Mouse (Mus musculus) adrenal gland, postnatal 10 days (tissue): ENCODE results near the gene Vmn1r123. TPM values are rescaled to one million over a fixed set of nuclear protein-coding genes. Genes with fewer than 3 reads are reported as not detected.
"Not testable (repeated sequence)": the region's sequence is repeated elsewhere in the genome, so short reads cannot be mapped to it uniquely, and the experiment has no call there.

Source experiments
- DNase-seq: peaks from one replicate; pipeline ENCODE4 v3.0.0; 2021; ENCODE audit warnings: mixed read lengths
- long read RNA-seq, 2 experiments: library from polyadenylated mRNA; stranded (forward); transcript quantifications; one replicate each; pipeline ENCODE4 v2.0.0; 2021
- total RNA-seq, 2 experiments: library from RNA; stranded (reverse); gene quantifications; 2 replicates each; pipeline ENCODE4 v1.2.3; 2021

Vmn1r123 gene
- total RNA-seq: not detected
- long read RNA-seq, experiment 1: 0 reads
- long read RNA-seq, experiment 2: 0 reads

- DNase-seq: not testable (repeated sequence)
These were observed at the start of gene Vmn1r123 for GRCm38 (mm10) chr7:21161885-21162284. Gene Vmn1r123 (plus strand): TSS chr7:21162185.

GRCm38 (mm10) chr7:21134028-21134427, 28.0 kb upstream of the Vmn1r123 start, which contains the start of gene Vmn1r122:
Gene Vmn1r122 (minus strand): TSS chr7:21134128.
- DNase-seq: not testable (repeated sequence)

DNA sequence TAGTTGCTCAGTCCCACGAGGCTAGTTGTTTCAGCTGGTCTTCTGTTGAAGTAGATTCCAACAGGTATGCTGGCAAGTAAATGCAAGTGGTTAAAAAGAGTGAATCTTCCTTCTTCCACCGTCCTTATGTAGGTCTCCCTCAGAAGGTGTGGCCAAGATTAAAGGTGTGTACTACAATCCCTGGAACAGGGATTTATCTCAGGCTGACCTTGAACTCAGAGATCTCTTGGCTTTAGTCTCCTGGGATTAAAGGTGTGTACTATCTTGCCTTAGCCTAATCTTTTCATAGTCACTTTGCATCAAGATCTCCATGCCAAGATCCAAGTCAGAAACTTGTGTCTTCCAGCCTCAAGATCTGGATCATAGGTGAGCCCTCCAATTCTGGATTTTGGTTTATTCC, 28.3 kb downstream of the Vmn1r123 start, which contains the start of gene Gm5157:
Gene Gm5157, minus strand, starts transcription at position 101 of the 400 bp plus-strand sequence.
- DNase-seq: not testable (repeated sequence)

Other genes with a start within 250 kb of the Vmn1r123 start
- not detected for gene Vmn1r118, start 249.8 kb upstream of the Vmn1r123 start, total RNA-seq
- gene Vmn1r119, start 149.7 kb upstream of the Vmn1r123 start, total RNA-seq: not detected
- not detected for gene Vmn1r120, start 108.4 kb upstream of the Vmn1r123 start, total RNA-seq
- not detected for gene Vmn1r121, start 63.7 kb upstream of the Vmn1r123 start, total RNA-seq
- not detected for gene Vmn1r122, start 28.1 kb upstream of the Vmn1r123 start, total RNA-seq
- not detected for gene Gm5157, start 28.2 kb downstream of the Vmn1r123 start, total RNA-seq
- not detected for gene Vmn1r124, start 98.4 kb downstream of the Vmn1r123 start, total RNA-seq
- gene Vmn1r125, start 110.0 kb downstream of the Vmn1r123 start, total RNA-seq: not detected
- gene Vmn1r126, start 139.3 kb downstream of the Vmn1r123 start, total RNA-seq: not detected
- not detected for gene Vmn1r127, start 157.7 kb downstream of the Vmn1r123 start, total RNA-seq
- gene Vmn1r128, start 187.2 kb downstream of the Vmn1r123 start, total RNA-seq: not detected
- not detected for gene Vmn1r129, start 199.1 kb downstream of the Vmn1r123 start, total RNA-seq